Mouse (Mus musculus): ENCODE results near the gene Stx16. TPM values are rescaled to one million over a fixed set of nuclear protein-coding genes. Genes with fewer than 3 reads are reported as not detected.

Stx16 gene
- 9.4 and 10.9 TPM in 2 replicates for polyA plus RNA-seq (2015; fragmentation: Nextera tagmentation; extraction: Ambion mirVana)

DNA sequence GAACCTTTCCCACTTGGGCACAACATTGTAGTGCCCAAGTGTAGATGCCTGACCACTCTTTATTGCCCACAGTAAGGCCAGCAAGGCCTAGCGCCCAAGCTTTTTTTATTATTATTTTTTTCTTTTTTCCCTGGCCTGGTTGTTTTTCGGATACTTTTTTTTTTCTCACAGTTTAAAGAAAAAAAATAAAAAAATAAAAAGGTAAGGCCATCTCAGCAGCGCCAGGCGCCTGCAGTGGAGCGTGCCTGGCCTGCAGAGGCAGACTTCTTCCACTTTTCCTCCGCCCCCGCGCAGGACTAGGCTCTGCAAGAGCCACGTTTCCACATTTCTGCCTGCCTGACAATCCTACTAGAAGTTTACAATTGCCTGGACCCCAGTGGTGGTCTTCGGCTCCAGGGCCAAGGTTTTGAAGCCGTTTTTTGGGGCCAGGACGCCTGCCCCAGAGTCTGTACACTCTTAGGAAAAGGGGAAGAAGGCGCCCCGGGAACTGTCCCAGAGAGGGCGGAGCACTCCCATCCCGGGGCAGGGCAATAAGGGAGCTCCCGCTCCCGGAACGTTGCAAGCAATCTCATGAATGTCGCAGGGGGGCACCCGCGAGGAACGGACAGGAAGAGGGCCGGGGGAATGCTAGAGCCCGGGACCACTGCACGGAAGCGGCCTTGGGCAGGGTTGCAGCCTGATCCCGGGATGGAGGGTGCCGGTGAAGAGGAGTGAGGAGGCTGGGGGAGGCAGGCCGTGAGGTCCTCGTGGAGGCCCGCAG lies at the start of gene Stx16:
Gene Stx16 (plus strand): TSS at position 636 of the 760 bp plus-strand sequence.

DNA sequence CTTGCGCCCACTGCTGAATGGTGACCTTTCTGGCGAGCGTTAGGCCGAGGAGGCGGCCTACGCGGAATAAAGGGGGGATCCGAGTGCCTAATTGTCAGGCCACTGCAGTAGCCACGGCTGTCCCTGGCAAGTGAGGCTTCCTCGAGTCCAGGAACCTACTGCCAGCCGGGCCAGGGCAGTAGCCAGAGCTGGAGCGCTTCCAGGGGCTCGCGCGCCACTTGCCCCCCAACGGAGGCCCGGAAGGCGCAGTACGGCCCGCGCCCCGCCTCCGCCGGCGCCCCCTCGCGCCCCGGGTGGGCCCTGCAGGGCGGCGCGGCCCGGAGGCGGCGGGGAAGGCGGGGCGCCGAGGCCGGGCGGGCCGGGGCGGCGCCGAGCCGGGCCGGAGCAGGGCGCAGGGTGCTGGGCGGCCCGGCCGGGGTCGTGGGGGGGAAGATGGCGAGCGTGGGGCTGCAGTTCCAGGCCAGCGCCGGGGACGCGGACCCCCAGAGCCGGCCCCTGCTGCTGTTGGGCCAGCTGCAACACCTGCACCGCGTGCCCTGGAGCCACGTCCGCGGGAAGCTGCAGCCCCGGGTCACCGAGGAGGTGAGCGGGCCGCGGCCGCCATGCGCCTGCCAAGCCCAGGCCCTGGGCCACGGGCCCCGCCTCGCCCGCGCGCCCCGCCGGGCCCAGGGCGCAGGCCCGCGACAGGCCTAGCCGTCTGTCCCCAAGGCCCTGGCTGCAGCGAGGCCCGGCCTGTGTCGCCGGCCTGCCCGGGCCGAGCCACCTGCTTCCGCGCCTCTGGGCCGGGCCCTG lies 34.1 kb downstream of the Stx16 start, which contains the start of gene Npepl1:
Gene Npepl1 (plus strand): TSS at position 359 of the 792 bp plus-strand sequence.

Other genes starting within 250 kb of the Stx16 start
- 113 and 122 TPM in 2 replicates for gene Npepl1, start 34.0 kb downstream of the Stx16 start, polyA plus RNA-seq (2015; fragmentation: Nextera tagmentation; extraction: Ambion mirVana)
- gene Gnas, start 208.0 kb downstream of the Stx16 start, polyA plus RNA-seq (2015; fragmentation: Nextera tagmentation; extraction: Ambion mirVana), result 2,825 and 2,899 TPM in 2 replicates